Mouse (Mus musculus): ENCODE measurements around the gene Olfr243. TPM values are rescaled to one million over a fixed set of nuclear protein-coding genes. Genes with fewer than 3 reads are reported as not detected.
"Not testable (repeated sequence)": the region's sequence is repeated elsewhere in the genome, so short reads cannot be mapped to it uniquely, and the experiment has no call there.

Olfr243 gene
- not detected in 2 replicates for polyA plus RNA-seq (2016; fragmentation: Nextera tagmentation; extraction: Ambion mirVana)

GRCm38 (mm10) chr7:103714371-103714770, at the start of gene Olfr243:
TSS of gene Olfr243 (plus strand) at chr7:103714671.
- Histone ChIP-seq H3K4me2 (no peak within 1 kb of the TSS), H3K27me3 (replicated peaks) (no peaks in the 10 kb centered on the region), H3K36me3 (no peaks in the 10 kb centered on the region), H3K9ac (no peak within 1 kb of the TSS), H3K27ac (no peak within 1 kb of the TSS), H3K4me3 (no peak within 1 kb of the TSS), H3K9me3 (replicated peaks) (no peaks in the 10 kb centered on the region), H3K4me1 (no peaks in the 10 kb centered on the region)
- ATAC-seq, result no peak

- no peaks in the 10 kb centered on the region for H3K27me3 ChIP-seq (replicated peaks)
- no peak within 1 kb of the TSS for H3K4me3 ChIP-seq
- H3K27ac ChIP-seq, result no peak within 1 kb of the TSS
- H3K9me3 ChIP-seq (replicated peaks), result no peaks in the 10 kb centered on the region
- H3K4me1 ChIP-seq, result no peaks in the 10 kb centered on the region
- ATAC-seq, result no peak
- WGBS (ENCODE audit: insufficient replicate concordance), result 76% methylated on average over 2 of the region's 2 CpGs
- no peaks in the 10 kb centered on the region for H3K36me3 ChIP-seq
- no peak within 1 kb of the TSS for H3K4me2 ChIP-seq
- no peak within 1 kb of the TSS for H3K9ac ChIP-seq
Observed at GRCm38 (mm10) chr7:103671091-103671490, 43.4 kb upstream of the Olfr243 start, which contains the start of gene Olfr624. TSS of gene Olfr624 (minus strand) at chr7:103671191.

- H3K4me2 ChIP-seq, result no peak within 1 kb of the TSS
- no peaks in the 10 kb centered on the region for H3K27me3 ChIP-seq (replicated peaks)
- H3K36me3 ChIP-seq, result no peaks in the 10 kb centered on the region
- H3K9me3 ChIP-seq (replicated peaks), result no peaks in the 10 kb centered on the region
- no peak for ATAC-seq
- no peak within 1 kb of the TSS for H3K4me3 ChIP-seq
- H3K9ac ChIP-seq, result no peak within 1 kb of the TSS
- no peaks in the 10 kb centered on the region for H3K4me1 ChIP-seq
- H3K27ac ChIP-seq, result no peak within 1 kb of the TSS
Observed at GRCm38 (mm10) chr7:103682420-103682819, 32.1 kb upstream of the Olfr243 start, which contains the start of gene Olfr625-ps1. TSS of gene Olfr625-ps1 (plus strand) at chr7:103682720.

- no peaks in the 10 kb centered on the region for H3K36me3 ChIP-seq
- no peak overlapping the region for H3K9ac ChIP-seq
- H3K27ac ChIP-seq, result no peak overlapping the region
- H3K4me3 ChIP-seq, result no peak overlapping the region
- no peak overlapping the region for H3K4me2 ChIP-seq
- no peaks in the 10 kb centered on the region for H3K4me1 ChIP-seq
- no peaks in the 10 kb centered on the region for H3K27me3 ChIP-seq (replicated peaks)
- H3K9me3 ChIP-seq (replicated peaks), result no peaks in the 10 kb centered on the region
- WGBS (ENCODE audit: insufficient replicate concordance), result 84% methylated on average over 4 of the region's 4 CpGs
- no peak for ATAC-seq
Observed at GRCm38 (mm10) chr7:103699469-103699868, 15.0 kb upstream of the Olfr243 start.

GRCm38 (mm10) chr7:103712024-103712423, 2.4 kb upstream of the Olfr243 start:
- WGBS (ENCODE audit: insufficient replicate concordance), result 32% methylated on average over 2 of the region's 2 CpGs
- no peak overlapping the region for H3K4me3 ChIP-seq
- no peaks in the 10 kb centered on the region for H3K36me3 ChIP-seq
- no peaks in the 10 kb centered on the region for H3K27me3 ChIP-seq (replicated peaks)
- H3K9ac ChIP-seq, result no peak overlapping the region
- no peaks in the 10 kb centered on the region for H3K4me1 ChIP-seq
- no peak overlapping the region for H3K4me2 ChIP-seq
- no peaks in the 10 kb centered on the region for H3K9me3 ChIP-seq (replicated peaks)
- ATAC-seq, result peak; percentile 58
- H3K27ac ChIP-seq, result no peak overlapping the region

- H3K27ac ChIP-seq; H3K4me3 ChIP-seq; H3K27me3 ChIP-seq (replicated peaks); H3K4me2 ChIP-seq; ATAC-seq; H3K4me1 ChIP-seq; H3K9ac ChIP-seq; H3K36me3 ChIP-seq; H3K9me3 ChIP-seq (replicated peaks): not testable (repeated sequence)
- 83% methylated on average over 1 of the region's 1 CpGs for WGBS (ENCODE audit: insufficient replicate concordance)
Observed at GRCm38 (mm10) chr7:103716398-103716797, 1.9 kb downstream of the Olfr243 start.

- Histone ChIP-seq H3K36me3 (no peaks in the 10 kb centered on the region), H3K9ac (no peak within 1 kb of the TSS)
- WGBS (ENCODE audit: insufficient replicate concordance), result 68% methylated on average over 1 of the region's 1 CpGs
Observed at GRCm38 (mm10) chr7:103730074-103730473, 15.6 kb downstream of the Olfr243 start, which contains the start of gene Olfr628. TSS of gene Olfr628 (plus strand) at chr7:103730374.

GRCm38 (mm10) chr7:103744843-103745242, 30.4 kb downstream of the Olfr243 start, which contains the start of gene Olfr629:
TSS of gene Olfr629 (minus strand) at chr7:103744943.
- H3K4me2 ChIP-seq, result no peak within 1 kb of the TSS
- H3K9ac ChIP-seq, result no peak within 1 kb of the TSS
- no peak for ATAC-seq
- no peak within 1 kb of the TSS for H3K4me3 ChIP-seq
- H3K9me3 ChIP-seq (replicated peaks), result no peaks in the 10 kb centered on the region
- WGBS (ENCODE audit: insufficient replicate concordance), result 65% methylated on average over 2 of the region's 2 CpGs
- H3K27ac ChIP-seq, result no peak within 1 kb of the TSS
- H3K27me3 ChIP-seq (replicated peaks), result no peaks in the 10 kb centered on the region
- H3K36me3 ChIP-seq, result no peaks in the 10 kb centered on the region
- H3K4me1 ChIP-seq, result no peaks in the 10 kb centered on the region

More at GRCm38 (mm10) chr7:103730074-103730473, 15.6 kb downstream of the Olfr243 start, which contains the start of gene Olfr628:
- ATAC-seq, result no peak
- H3K4me3 ChIP-seq, result no peak within 1 kb of the TSS
- H3K9me3 ChIP-seq (replicated peaks), result no peaks in the 10 kb centered on the region
- no peaks in the 10 kb centered on the region for H3K27me3 ChIP-seq (replicated peaks)
- no peak within 1 kb of the TSS for H3K4me2 ChIP-seq
- H3K27ac ChIP-seq, result no peak within 1 kb of the TSS
- no peaks in the 10 kb centered on the region for H3K4me1 ChIP-seq

- Histone ChIP-seq H3K27me3 (replicated peaks) (no peaks in the 10 kb centered on the region), H3K4me3 (no peak within 1 kb of the TSS), H3K9me3 (replicated peaks) (no peaks in the 10 kb centered on the region), H3K4me2 (no peak within 1 kb of the TSS), H3K27ac (no peak within 1 kb of the TSS), H3K4me1 (no peaks in the 10 kb centered on the region), H3K9ac (no peak within 1 kb of the TSS), H3K36me3 (no peaks in the 10 kb centered on the region)
- ATAC-seq, result no peak
- WGBS (ENCODE audit: insufficient replicate concordance), result 42% methylated on average over 2 of the region's 2 CpGs
Observed at GRCm38 (mm10) chr7:103757233-103757632, 42.8 kb downstream of the Olfr243 start, which contains the start of gene Olfr630. TSS of gene Olfr630 (minus strand) at chr7:103757333.

GRCm38 (mm10) chr7:103762212-103762611, 47.7 kb downstream of the Olfr243 start:
- 57% methylated on average over 6 of the region's 6 CpGs for WGBS (ENCODE audit: insufficient replicate concordance)
- not testable (repeated sequence) for H3K27me3 ChIP-seq (replicated peaks); H3K9me3 ChIP-seq (replicated peaks); H3K27ac ChIP-seq; H3K9ac ChIP-seq; H3K36me3 ChIP-seq; ATAC-seq; H3K4me1 ChIP-seq; H3K4me2 ChIP-seq; H3K4me3 ChIP-seq

GRCm38 (mm10) chr7:103767687-103768086, 53.2 kb downstream of the Olfr243 start:
- H3K9me3 ChIP-seq (replicated peaks); H3K4me1 ChIP-seq; H3K9ac ChIP-seq; H3K27ac ChIP-seq; H3K27me3 ChIP-seq (replicated peaks); H3K4me3 ChIP-seq; H3K36me3 ChIP-seq: not testable (repeated sequence)
- 34% methylated on average over 6 of the region's 6 CpGs for WGBS (ENCODE audit: insufficient replicate concordance)
- peak; percentile 88 for ATAC-seq
- H3K4me2 ChIP-seq, result 0 out of 2 replicates have a peak overlapping the region, but pooled peaks have one; percentile 18

Measured in liver, embryonic 12.5 days (tissue).